Mouse (Mus musculus): ENCODE data around the gene Btbd11. TPM values are rescaled to one million over a fixed set of nuclear protein-coding genes. Genes with fewer than 3 reads are reported as not detected.

Gene Btbd11
- polyA plus RNA-seq, 1 experiment from 2014 or later, result 0.47 TPM

GRCm38 (mm10) chr10:85572571-85572970 is 186.0 kb downstream of the Btbd11 start:
- H3K9me3 ChIP-seq (ENCODE audit: low read length), result no peaks in the 10 kb centered on the region
- H3K4me1 ChIP-seq (ENCODE audit: insufficient read depth), result no peaks in the 10 kb centered on the region
- ATAC-seq, result no peak
- no peak for TF ChIP-seq EP300 (IDR thresholded peaks at IDR 0.05; ENCODE audit: low read depth)
- no peak for DNase-seq
- no peaks in the 10 kb centered on the region for H3K36me3 ChIP-seq (replicated peaks; ENCODE audit: insufficient read depth, low read length)
- no peaks in the 10 kb centered on the region for H3K27me3 ChIP-seq (ENCODE audit: insufficient read depth, low read length)
- no peak overlapping the region for H3K4me2 ChIP-seq (ENCODE audit: low read depth, low read length)
- 58% methylated on average over 7 of the region's 7 CpGs for WGBS (ENCODE audit: insufficient replicate concordance)
- no peak overlapping the region for H3K27ac ChIP-seq (ENCODE audit: low read depth)
- H3K4me3 ChIP-seq (ENCODE audit: low read depth, low read length), result no peak overlapping the region
- H3K9ac ChIP-seq (replicated peaks), result no peak overlapping the region

GRCm38 (mm10) chr10:85577891-85578420 is 191.3 kb downstream of the Btbd11 start:
- H3K9ac ChIP-seq (replicated peaks), result no peak overlapping the region
- TF ChIP-seq CTCF (IDR thresholded peaks at IDR 0.05; ENCODE audit: low read depth) (no peak), EP300 (IDR thresholded peaks at IDR 0.05; ENCODE audit: low read depth) (no peak)
- ATAC-seq, result no peak
- no peaks in the 10 kb centered on the region for H3K9me3 ChIP-seq (ENCODE audit: low read length)
- no peak overlapping the region for H3K4me2 ChIP-seq (ENCODE audit: low read depth, low read length)
- 85% methylated on average over 6 of the region's 6 CpGs for WGBS (ENCODE audit: insufficient replicate concordance)
- no peaks in the 10 kb centered on the region for H3K27me3 ChIP-seq (ENCODE audit: insufficient read depth, low read length)
- no peak overlapping the region for H3K27ac ChIP-seq (ENCODE audit: low read depth)
- H3K4me1 ChIP-seq (ENCODE audit: insufficient read depth), result no peaks in the 10 kb centered on the region
- no peaks in the 10 kb centered on the region for H3K36me3 ChIP-seq (replicated peaks; ENCODE audit: insufficient read depth, low read length)
- no peak overlapping the region for H3K4me3 ChIP-seq (ENCODE audit: low read depth, low read length)
- DNase-seq, result no peak

- H3K4me2 ChIP-seq (ENCODE audit: low read depth, low read length), result no peak overlapping the region
- H3K9me3 ChIP-seq (ENCODE audit: low read length), result no peaks in the 10 kb centered on the region
- H3K36me3 ChIP-seq (replicated peaks; ENCODE audit: insufficient read depth, low read length), result no peaks in the 10 kb centered on the region
- 81% methylated on average over 13 of the region's 13 CpGs for WGBS (ENCODE audit: insufficient replicate concordance)
- H3K27ac ChIP-seq (ENCODE audit: low read depth), result no peak overlapping the region
- ATAC-seq (no peak), DNase-seq (no peak)
- no peaks in the 10 kb centered on the region for H3K4me1 ChIP-seq (ENCODE audit: insufficient read depth)
- no peaks in the 10 kb centered on the region for H3K27me3 ChIP-seq (ENCODE audit: insufficient read depth, low read length)
- H3K9ac ChIP-seq (replicated peaks), result no peak overlapping the region
- H3K4me3 ChIP-seq (ENCODE audit: low read depth, low read length), result no peak overlapping the region
- TF ChIP-seq CTCF (IDR thresholded peaks at IDR 0.05; ENCODE audit: low read depth) (no peak), EP300 (IDR thresholded peaks at IDR 0.05; ENCODE audit: low read depth) (no peak)
These were observed 192.2 kb downstream of the Btbd11 start for GRCm38 (mm10) chr10:85578571-85579465.

GRCm38 (mm10) chr10:85587758-85588157 is 201.1 kb downstream of the Btbd11 start:
- H3K27ac ChIP-seq (ENCODE audit: low read depth), result no peak overlapping the region
- ATAC-seq (no peak), DNase-seq (no peak)
- TF ChIP-seq CTCF (IDR thresholded peaks at IDR 0.05; ENCODE audit: low read depth) (no peak), EP300 (IDR thresholded peaks at IDR 0.05; ENCODE audit: low read depth) (no peak)
- no peaks in the 10 kb centered on the region for H3K27me3 ChIP-seq (ENCODE audit: insufficient read depth, low read length)
- WGBS (ENCODE audit: insufficient replicate concordance), result 33% methylated on average over 3 of the region's 3 CpGs
- no peak overlapping the region for H3K9ac ChIP-seq (replicated peaks)
- no peaks in the 10 kb centered on the region for H3K36me3 ChIP-seq (replicated peaks; ENCODE audit: insufficient read depth, low read length)
- no peaks in the 10 kb centered on the region for H3K4me1 ChIP-seq (ENCODE audit: insufficient read depth)
- no peaks in the 10 kb centered on the region for H3K9me3 ChIP-seq (ENCODE audit: low read length)
- H3K4me3 ChIP-seq (ENCODE audit: low read depth, low read length), result no peak overlapping the region
- H3K4me2 ChIP-seq (ENCODE audit: low read depth, low read length), result no peak overlapping the region

- 70% methylated on average over 2 of the region's 2 CpGs for WGBS (ENCODE audit: insufficient replicate concordance)
- Histone ChIP-seq H3K36me3 (replicated peaks; ENCODE audit: insufficient read depth, low read length) (no peaks in the 10 kb centered on the region), H3K4me3 (ENCODE audit: low read depth, low read length) (no peak overlapping the region), H3K27ac (ENCODE audit: low read depth) (no peak overlapping the region), H3K9ac (replicated peaks) (no peak overlapping the region), H3K4me1 (ENCODE audit: insufficient read depth) (no peaks in the 10 kb centered on the region), H3K9me3 (ENCODE audit: low read length) (no peaks in the 10 kb centered on the region), H3K27me3 (ENCODE audit: insufficient read depth, low read length) (no peaks in the 10 kb centered on the region), H3K4me2 (ENCODE audit: low read depth, low read length) (no peak overlapping the region)
- ATAC-seq (no peak), DNase-seq (no peak)
- TF ChIP-seq CTCF (IDR thresholded peaks at IDR 0.05; ENCODE audit: low read depth) (no peak), EP300 (IDR thresholded peaks at IDR 0.05; ENCODE audit: low read depth) (no peak)
These were observed 203.4 kb downstream of the Btbd11 start for GRCm38 (mm10) chr10:85590043-85590442.

- Histone ChIP-seq H3K36me3 (replicated peaks; ENCODE audit: insufficient read depth, low read length) (no peaks in the 10 kb centered on the region), H3K9me3 (ENCODE audit: low read length) (no peaks in the 10 kb centered on the region), H3K4me2 (ENCODE audit: low read depth, low read length) (no peak overlapping the region), H3K4me3 (ENCODE audit: low read depth, low read length) (no peak overlapping the region), H3K4me1 (ENCODE audit: insufficient read depth) (no peaks in the 10 kb centered on the region), H3K27me3 (ENCODE audit: insufficient read depth, low read length) (no peaks in the 10 kb centered on the region), H3K27ac (ENCODE audit: low read depth) (no peak overlapping the region), H3K9ac (replicated peaks) (no peak overlapping the region)
- 70% methylated on average over 2 of the region's 2 CpGs for WGBS (ENCODE audit: insufficient replicate concordance)
- no peak for ATAC-seq
- no peak for DNase-seq
- TF ChIP-seq CTCF (IDR thresholded peaks at IDR 0.05; ENCODE audit: low read depth) (no peak), EP300 (IDR thresholded peaks at IDR 0.05; ENCODE audit: low read depth) (no peak)
These were observed 204.7 kb downstream of the Btbd11 start for GRCm38 (mm10) chr10:85591296-85591695.
